Mouse (Mus musculus) lung, adult 2 months (tissue): ENCODE measurements around the gene Fnbp1.

Source experiments
- CTCF ChIP-seq: fragments of 200-500 bp; IDR thresholded peaks from 2 replicates; pipeline ENCODE4 v1.5.1; 2011; ENCODE audit warnings: mild to moderate bottlenecking, low read length, control low read depth; ENCODE audit not compliant: insufficient read depth
- POLR2A ChIP-seq: fragments of 200-500 bp; IDR thresholded peaks from 2 replicates; pipeline ENCODE4 v1.6.1; 2011; ENCODE audit warnings: low read depth, mild to moderate bottlenecking, control low read depth, low read length, borderline replicate concordance; ENCODE audit errors: extremely low read depth

GRCm38 (mm10) chr2:31084169-31084850 lies 57.5 kb downstream of the Fnbp1 start:
- no peak for TF ChIP-seq POLR2A
- no peak for TF ChIP-seq CTCF
